Mouse (Mus musculus): ENCODE measurements at regions not wholly inside any gene's neighbourhood (a gene's known extent, or its start where the extent isn't known, plus 50 kb on each side); places are given as distances from the start of the nearest gene placed in this dataset.
"Not testable (repeated sequence)": the region's sequence is repeated elsewhere in the genome, so short reads cannot be mapped to it uniquely, and the experiment has no call there.

DNA sequence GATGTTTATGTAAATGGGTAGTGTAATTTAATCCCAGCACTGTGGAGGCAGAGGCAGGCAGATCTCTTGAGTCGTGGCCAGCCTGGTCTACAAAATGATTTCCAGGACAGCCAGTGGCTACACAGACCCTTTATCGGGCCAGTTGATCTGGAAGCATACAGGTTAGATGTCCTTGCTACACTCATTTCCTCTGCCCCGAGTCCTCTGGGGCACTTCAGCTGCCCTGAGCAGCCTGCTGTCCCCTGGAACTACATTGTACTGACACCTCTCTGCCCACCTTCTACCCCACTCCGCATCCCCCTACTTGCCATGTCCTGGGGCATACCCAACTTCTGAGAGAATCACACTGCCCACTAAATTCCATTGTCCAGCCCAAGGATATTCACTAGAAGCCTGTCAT, 60.6 kb upstream of the Helt start:
- DNase-seq: no peak

DNA sequence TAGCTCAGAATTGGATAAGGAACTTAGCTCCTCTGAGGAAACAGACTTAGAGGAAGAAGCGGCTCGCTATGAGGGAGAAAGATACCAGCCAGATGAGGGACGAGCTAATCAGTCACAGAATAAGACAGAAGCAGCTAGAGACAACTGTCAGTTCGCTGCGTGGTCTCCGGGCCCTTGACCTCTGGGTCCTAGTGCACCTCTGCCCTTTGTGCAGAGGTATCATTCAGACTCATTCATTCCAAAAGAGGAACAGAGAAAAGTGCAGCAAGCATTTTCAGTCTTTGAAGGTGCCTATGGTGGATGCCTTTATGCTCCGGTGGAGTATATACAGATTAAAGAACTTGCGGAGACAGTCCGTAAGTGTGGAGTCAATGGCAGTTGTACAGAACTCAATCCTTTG, 63.5 kb upstream of the Helt start:
- DNase-seq: not testable (repeated sequence)

DNA sequence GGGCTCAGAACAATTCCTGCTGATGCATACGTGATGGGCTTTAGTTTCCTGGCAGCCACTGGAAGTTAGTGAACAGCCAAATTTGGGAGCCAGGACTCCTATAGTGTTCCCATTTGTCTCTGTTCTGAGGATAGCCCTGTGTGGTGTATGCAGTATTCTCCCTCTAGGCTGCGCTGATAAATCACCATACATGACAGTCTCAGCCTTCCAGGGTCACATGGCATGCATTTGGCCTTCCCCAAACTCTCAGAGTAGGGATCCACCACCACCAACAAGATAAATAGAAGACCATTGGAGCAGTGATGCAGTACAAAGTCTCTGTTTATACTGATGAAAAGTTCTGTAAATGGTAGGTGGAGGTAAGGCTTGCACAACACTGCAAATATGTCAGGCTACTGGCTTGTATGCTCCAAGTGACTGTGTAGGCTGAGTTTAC, 68.4 kb upstream of the Helt start:
- DNase-seq: peak; percentile 12

DNA sequence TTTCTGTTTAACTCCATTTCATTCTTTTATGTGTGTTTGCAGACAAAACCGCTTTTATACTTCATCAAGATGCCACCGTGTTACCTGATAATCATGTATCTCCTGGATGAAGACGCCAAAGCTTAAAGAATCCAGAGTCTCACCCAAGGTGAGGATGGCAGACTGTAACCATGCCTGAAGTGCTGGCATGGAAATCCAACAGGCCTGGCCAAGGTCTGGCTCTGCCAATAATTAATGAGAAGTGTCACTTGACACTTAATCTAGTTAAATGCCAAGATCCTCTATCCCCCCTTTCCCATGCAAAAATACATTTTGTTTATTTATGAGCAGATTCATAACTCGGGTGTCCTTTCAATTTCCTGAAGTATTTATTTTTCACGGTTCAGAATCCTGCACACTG, 71.2 kb upstream of the Helt start:
- DNase-seq: no peak

DNA sequence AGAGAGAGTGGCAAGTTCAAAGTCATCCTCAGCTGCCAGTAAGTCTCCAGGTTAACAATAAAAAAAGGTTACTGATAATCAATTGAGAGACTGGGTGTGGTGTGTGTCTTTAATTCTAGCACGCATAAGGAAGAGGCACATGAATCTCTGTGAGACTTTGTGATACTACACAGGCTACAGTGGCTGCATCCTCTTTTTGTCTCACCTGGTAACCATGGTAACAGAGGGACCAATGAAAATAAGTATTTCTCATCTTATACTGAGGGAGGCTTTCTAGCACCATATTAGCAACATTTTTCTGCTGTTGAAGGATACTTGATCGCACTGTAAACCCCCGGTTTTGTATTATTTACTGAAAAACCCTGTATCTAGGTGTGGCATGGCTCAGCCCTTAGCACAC, 72.7 kb upstream of the Helt start:
- DNase-seq: no peak

DNA sequence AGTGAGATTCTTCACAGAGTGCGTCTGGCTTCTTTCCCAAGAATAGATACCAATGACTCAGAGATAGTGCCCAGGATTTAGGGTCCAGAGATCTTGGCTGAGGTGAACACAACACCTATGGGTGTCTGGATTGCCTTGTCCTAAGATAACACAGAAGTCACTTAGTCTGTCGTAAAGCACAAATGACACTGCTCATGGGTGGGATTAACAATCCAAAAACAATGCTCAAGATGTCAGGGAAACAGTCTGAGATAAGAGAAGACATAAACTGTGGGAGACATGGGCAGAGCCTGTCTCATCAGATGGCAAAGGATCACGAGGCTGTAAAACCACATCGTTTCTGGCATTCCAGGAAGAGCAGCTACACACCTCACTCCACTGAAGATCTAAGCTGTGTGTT, 79.6 kb upstream of the Helt start:
- DNase-seq: no peak

DNA sequence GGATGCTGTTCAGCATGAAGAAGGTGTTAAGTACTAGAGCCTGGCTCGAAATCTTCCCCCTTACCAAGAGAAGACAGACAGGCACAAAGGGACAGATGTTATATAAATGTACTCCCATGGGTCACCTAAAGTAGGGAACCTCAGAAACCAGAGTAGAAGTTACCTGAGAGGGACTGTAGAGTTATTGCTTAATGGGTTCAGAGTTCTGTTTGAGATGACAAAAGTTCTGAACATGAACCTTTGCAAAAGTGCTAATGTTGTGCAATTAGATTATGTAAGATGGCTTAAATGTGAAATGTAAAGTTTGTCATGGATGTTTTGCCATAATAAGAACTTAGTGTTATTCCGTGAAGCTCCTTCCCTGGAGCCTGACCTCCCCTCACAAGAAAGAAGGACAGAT, 81.5 kb upstream of the Helt start:
- no peak for DNase-seq

DNA sequence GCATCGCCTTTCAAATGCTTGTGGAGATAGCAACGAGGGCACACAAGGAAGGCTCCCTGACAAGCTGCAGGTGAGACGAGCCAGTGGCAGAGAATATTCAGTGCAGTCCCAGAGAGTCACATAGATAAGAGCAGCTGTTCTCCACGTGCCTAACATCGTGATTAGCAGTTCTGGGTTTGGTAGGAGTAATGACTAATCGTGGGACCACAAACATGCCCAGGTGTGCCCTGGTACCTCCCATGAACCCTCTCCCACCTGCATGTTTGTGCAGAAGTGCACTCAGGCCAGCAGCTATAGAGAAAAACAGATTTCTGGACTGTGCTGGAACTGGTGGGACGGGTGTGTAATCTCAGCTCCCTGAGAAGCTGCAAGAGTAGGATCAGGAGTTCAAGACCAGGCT, 85.9 kb upstream of the Acsl1 start:
- no peak for DNase-seq

DNA sequence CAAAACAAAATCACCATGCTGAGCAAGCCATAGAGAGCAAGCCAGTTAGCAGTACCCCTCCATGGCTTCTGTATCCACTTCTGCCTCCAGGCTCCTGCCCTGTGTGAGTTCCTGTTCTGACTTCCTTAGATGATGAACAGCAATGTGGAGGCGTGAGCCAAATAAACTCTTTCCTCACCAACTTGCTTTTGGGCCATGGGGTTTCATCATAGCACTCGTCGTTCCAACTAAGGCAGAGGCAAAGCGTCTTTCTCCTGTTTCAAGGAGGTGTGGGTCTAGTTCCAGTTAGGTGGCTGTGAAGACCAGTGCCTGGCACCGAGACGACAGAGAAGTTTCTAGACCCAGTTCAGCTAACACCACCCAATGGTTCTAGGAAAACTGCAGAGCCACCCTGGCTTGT, 85.0 kb upstream of the Acsl1 start:
- DNase-seq: no peak

DNA sequence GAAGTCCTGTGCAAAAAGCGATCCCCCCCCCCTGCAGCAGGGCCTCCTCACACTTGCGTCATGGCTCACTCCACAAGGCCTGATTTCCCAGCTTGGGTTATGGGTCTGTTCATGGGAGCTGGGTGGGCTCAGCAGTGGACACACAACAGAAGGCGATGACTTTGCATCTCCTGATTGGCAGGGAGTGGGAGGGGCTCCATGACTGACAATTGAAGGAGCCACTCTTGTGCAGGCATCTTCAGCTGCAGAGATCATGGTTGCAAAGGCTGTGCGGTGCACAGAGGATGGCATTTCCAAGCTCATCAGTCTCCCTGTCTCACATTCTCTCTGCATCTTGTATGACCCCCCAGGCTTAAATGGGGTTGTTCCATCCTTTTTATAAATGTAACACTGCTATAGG, 84.3 kb upstream of the Acsl1 start:
- DNase-seq: peak; percentile 10

DNA sequence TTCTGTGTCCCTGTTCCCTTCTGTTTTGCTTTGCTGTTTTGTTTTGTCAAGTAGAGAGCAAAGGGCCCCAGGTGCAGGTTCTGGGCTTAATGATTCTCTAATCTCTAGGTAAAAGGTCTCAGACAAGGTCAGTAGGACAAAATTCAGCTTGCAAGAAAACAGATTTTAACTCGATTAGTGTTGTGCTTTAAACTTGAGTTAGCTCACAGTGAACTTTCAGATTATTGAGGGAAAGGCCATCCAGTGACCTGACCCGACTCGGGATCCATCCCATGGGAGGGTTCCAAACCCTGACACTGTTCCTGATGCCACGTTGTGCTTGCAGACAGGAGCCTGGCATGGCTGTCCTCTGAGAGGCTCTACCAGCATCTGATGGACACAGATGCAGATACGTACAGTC, 83.8 kb upstream of the Acsl1 start:
- DNase-seq: no peak

DNA sequence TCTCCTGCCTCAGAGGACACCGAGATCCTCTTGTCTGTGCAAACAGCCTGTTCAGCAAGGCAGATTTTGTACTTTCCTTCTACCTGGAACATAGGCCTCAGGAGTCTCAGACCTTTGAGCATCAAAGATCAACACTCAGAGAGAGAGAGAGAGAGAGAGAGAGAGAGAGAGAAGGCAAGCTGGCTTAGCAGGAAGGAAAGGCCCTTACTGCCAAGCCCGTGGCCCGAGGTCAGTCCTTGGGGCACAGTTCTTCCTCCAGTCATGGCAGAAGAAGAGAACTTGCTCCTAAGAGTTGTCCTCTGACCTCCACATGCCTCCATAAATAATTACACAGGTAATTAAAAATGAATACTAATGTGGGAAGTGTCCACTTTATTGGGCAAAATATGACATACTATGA, 82.4 kb upstream of the Acsl1 start:
- no peak for DNase-seq

DNA sequence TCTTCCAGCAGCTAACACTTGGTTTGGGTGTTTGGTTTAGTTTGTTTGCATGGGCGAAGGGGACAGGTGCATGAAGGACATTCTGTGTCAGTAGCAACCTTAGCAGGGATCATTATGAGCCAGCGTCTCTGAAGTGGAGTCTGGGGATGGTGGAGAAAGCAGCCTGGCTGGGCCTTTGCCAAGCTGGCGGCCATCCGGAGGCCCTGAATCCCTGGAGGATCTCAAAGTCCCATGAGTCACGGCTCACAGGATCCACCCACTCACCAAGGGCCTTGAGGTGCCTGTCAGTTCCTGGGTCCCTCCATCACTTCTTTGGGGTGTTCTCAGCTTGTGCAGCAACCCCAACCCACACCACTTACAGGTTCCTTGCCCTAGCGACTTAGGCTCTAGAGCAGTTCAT, 80.4 kb upstream of the Acsl1 start:
- no peak for DNase-seq

DNA sequence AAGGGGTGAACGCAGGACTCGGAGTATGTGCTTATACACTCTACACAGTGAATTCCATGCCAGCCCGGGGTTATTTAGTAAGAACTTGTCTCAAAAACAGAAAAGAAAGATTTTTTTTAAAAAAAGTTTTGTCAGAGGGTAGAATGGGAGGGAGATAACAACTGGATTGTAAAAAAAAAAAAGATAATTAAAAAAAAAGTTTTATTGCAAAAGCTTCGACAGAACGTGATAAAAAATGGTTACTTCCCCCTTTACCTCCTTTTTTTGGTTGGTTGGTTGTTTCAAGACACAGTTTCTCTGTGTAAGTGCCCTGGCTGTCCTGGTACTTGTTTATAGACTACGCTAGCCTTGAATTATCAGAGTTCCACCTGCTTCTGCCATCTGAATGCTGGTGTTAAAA, 79.2 kb upstream of the Acsl1 start:
- DNase-seq: no peak

DNA sequence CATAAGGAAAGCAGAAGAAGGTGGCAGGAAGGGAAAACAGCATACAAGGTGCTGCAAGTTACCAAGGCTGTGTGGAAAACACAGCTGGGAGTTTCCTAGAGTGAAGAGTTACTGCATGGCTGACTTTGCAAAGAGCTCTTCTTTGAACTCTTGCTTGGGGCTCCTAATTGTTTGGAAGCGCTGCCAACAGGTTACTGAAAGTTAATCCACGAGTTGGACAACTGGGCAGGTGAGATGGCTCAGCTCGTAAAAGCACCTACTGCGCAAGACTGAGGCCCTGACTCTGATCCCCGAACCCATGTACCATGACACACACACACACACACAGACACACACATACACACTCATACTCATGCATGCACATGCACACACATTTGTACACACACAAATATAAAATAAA, 77.5 kb upstream of the Acsl1 start:
- DNase-seq: no peak

DNA sequence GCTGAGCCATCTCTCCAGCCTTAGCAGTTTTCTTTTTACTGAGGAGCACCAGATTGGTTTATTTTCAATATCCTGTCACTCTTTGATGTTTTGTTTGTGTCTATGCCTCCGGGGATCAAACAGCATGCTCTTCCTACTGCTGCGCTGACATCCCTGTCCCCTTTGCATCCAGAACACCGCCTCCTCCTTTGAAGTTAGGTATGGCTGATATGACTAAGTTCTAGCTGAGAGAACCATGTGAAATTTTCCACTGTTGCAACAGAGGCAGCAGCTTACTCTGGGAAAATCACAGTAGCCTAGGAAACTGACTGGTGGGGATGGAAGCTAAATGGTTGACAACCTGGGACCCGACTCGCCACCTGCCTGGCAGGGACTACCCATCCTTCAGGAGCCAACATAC, 76.1 kb upstream of the Acsl1 start:
- no peak for DNase-seq

DNA sequence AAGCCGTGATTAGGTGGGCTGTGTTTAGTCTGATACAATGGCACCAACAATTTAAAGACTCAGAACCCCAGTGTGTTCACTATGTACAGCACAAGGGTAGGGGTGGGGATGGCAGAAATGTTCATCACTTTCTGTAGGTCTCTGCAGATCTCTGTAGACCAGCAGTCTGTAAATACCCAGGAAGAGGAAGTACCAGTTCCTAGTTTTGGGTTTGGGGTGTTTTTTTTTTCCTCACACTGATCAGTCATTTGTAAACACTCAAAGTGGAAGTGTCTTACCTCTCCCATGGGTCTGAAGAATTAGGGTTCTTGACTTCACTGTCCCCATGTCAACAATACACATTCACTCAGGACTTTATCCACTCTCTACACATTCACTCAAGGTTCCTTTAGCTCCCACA, 75.5 kb upstream of the Acsl1 start:
- no peak for DNase-seq

DNA sequence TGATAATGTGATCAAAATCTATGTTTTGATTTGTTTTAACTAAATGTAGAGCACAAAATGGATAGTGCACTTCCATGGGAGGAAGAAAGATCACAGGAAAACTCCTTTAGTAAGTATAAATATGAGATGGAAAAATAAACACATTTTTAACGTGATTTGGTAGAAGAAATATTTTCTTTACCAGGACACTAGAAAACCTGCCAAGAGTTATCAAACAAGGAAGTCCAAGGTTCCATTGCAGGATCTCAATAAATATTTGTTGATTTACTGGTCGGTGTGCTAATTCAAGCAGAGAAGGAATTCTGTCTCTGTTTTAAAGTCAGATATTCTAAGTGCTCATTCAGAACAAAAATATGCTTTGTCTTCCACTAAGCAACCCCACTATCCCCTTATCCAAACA, 73.8 kb upstream of the Acsl1 start:
- DNase-seq: no peak

DNA sequence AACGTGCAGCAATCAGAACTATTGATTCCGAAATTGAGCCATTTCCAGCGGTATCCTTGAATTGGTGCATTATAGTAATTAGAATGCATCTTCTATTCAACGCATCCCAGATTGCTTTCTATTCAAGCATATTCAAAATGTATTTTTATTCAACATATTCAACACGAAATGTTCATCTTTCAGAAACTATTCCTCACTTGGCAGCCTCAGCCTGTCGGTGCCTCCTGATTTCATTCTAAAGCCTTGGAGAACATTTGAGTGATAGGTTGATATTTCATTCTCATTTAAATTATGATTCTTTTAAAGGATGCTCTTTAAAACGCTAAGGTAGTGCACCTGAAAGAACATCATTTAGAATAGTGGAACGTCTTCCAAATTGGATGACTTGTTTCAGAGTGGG, 73.1 kb upstream of the Acsl1 start:
- no peak for DNase-seq

DNA sequence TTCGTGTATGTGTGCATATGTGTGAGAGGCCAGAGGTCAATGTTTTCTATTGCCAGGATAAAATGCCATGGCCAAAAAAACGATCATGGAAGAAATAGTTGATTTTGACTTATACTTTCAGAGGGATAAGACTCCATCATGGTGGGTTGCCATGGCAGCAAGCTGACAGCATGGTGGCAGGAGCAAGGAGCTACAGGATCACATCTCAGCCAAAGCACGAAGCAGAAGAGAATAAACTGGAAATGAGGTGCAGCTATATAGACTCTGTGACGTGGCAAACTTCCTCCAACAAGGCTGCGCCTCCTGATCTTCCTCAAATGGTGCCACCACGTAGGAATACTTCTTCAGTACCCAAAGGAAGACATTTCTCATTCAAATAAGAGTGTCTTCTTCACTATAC, 70.2 kb upstream of the Acsl1 start:
- DNase-seq: no peak

DNA sequence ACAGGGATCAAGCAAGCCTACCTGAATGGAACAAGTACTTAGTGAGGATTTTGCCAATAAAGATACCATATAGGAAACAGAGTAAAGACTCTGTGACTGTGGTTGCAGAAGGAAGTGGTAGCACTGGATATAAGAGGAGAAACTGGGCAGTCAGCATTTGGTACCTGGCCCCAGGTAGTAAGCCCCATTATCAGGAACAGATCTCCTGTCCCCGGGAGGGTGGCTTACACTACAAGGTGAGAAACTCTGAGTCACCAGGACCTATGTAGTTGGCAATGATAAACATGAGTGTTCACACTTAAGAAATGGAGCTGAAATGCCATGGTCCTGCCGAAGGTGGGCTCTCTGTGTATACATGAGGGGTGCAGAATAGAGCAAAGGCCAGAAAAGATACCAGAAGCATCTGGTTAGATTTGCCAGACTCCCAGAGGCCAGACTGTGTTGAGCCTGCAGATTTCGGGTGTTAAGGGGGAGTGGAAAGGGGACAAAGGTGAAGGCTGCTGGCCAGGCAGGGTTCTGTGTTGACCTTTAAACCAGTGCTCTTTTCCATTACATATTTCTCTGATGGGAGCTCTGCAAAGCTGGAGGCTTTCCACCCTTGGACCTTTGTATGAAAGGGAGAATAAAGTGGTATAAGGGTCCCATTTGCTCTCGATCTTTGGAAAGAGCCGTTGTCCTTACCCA, 66.8 kb upstream of the Acsl1 start:
- DNase-seq: no peak

DNA sequence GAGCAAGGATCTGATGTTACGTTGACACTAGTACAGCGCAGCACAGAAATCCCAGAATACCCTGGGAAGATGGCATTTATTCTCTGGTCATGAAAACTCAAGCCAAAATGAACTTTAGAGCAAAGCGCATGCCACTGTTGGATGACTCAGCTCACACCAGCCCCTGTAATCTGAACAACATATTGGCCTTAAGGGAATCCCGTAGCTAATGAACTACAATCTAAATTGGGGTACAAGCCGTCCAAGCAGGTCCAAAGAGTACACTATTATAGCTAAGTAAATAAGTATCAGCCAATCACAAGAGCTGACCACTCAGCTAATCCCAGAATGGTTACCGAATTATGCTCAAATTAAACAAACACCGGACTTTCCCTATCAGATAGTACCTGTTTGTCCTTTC, 62.0 kb upstream of the Acsl1 start:
- DNase-seq: no peak

DNA sequence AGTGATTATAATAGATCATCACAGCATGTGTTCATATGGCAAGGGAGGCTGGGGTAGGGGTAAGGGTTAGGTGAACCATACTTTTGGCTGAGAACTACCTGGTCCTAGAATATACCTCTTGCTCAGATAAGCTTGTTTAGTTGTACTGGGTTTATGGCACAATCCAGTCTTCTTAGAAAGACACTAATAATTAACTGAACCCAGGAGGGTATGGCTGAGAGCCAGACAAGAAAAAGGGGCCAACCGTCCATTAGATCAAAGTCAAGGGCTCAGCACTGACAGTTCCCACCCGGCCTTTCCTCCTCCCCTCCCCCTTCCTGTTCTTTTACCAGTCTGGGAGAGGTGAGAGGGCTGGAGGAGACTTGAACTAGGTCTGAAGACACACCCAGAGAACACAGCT, 61.5 kb upstream of the Acsl1 start:
- no peak for DNase-seq

DNA sequence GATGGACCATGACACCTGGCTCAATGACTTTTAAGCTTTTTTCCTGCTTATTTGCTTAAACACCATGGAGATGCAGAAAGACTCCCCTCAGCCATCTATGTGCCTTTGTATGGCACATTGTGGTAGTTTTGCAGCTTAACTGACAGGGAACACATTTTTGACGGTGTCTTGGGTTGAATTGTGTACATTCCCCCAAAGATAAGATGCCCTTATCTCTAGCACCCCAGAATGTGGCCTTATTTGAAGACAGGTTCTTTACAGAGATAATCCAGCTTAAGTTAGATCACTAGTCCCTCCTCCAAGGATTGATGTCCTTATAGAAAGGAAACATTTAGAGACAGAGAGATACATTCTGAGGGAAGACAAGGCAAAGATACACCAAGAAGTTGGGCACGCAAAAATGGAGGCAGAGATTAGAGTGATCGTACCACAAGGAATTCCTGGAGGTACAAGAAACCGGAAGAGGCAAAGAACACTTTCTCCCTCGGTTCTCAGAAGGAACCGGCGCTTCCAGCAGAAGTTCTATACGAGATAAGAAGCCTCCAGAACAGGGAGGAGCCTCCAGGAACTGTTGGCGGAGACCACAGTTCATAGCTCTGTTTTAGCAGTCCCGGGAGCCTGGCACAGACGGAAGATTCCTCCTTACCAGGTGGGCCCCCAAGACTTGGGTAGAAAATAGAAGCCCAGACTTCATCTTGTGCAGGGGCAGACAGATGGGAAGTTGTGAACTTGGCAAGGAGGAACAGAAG, 58.8 kb upstream of the Acsl1 start:
- no peak for DNase-seq

Measured in liver (tissue).